Mouse (Mus musculus) cerebellum, adult 11 months (tissue): ENCODE results near the gene Masp2.

Experiments used
- DNase-seq: peaks from one replicate; pipeline ENCODE4 v3.0.0; 2022

Masp2 gene

DNA sequence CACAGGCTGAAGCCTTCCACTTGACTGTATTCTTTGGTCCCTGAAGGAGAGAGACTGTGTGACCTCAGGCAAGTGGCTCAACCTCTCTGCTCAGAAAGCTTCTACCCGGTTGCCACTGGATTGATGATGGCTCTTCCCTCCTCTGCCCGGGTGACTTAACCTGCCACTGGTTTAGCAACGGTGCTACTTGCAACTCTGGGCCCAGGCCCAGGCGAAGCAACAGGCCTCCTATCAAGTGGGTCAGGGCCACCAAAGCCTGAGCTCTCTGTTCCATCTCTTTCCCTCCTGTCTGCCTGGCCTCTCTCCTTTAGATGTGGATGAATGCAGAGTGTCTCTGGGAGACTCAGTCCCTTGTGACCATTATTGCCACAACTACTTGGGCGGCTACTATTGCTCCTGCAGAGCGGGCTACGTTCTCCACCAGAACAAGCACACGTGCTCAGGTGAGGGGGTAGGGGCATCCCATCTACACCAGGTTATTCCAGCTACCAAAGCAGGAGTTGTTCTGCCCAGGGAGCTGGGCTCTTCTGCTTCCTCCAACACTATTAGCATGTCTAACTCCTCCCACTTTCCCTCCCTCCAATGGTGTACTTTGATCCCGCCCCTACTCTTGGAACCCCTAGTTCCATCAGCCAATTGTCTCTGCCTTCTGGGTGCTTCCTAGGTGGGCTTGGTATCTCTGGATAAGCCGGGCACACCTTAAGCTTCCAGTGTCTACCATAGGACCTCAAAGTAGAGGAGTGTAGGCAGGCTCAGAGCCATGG is 1.2 kb downstream of the Masp2 start:
- no peak for DNase-seq

- DNase-seq: no peak
Observed at GRCm38 (mm10) chr4:148604141-148604540, 1.8 kb downstream of the Masp2 start.

DNA sequence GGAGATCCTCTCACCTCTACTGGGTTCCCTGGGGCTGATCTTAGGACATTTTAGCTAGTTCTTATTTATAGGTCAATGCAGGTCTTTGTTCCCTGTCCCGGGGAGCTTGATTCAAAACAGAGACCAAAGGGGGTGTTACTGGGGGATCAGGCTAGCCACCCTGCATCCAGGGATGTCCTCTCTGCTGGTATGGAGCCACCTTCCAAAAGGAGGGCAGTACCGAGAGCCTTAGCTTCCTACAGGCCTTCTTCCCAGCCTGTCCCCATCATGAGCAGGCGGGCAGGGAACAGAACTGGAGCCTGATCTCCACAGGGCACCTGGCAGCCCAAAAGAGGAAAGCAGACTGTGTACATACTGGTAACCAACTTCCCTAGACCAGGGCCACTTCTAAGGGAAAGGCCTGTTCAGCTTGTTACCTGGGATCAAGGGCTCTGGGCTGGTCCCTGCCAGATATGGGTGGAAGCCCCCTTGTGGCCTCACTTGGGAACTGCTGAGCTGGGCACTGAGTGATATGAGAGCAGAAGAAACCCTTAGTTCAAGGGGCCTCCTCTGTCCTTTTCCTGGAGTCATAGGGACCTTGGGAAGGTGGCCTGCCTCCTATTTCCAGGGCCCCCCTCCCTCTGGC is 2.3 kb downstream of the Masp2 start:
- peak; percentile 47 for DNase-seq

GRCm38 (mm10) chr4:148607758-148608157 is 5.4 kb downstream of the Masp2 start:
- DNase-seq: peak; percentile 57

- DNase-seq: no peak
Observed at GRCm38 (mm10) chr4:148609805-148610204, 7.5 kb downstream of the Masp2 start.

- no peak for DNase-seq
Observed at GRCm38 (mm10) chr4:148610631-148611364, 8.4 kb downstream of the Masp2 start.

DNA sequence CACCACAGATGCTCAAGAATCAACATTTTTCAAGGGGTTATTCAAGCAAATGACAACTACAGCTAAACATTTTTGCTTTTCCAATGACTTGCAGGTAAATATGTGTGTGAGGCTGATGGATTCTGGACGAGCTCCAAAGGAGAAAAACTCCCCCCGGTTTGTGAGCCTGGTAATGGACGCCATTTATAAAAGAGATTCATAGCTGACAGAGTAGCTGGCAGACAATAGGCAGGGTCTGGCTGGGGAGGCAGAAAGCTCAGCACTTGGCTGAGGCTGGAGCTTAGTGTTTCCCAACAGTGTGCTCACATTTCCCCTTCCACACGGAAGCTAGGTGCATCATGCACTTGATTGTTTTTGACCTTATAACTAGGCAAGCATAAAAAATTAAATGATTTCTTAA is 10.2 kb downstream of the Masp2 start:
- no peak for DNase-seq

- no peak for DNase-seq
Observed at GRCm38 (mm10) chr4:148613738-148614137, 11.4 kb downstream of the Masp2 start.

DNA sequence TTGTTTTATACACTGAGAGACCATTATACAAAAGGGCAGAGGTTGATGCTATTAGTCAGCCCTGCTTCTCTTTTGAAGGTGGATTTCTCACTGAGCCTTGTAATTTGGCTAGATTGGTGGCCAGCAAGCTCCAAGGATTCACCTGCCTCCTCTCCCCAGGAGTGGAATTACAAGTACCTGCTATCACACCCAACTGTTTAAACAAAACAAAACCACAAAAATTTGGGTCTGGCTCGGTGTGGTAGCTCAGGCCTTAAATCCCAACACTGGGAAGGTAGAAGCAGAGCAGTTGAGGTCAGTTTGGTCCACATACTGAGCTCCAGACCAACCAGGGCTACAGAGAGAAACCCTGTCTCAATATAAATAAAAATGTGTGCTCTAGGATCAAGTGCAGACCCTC is 17.5 kb downstream of the Masp2 start:
- DNase-seq: no peak

DNA sequence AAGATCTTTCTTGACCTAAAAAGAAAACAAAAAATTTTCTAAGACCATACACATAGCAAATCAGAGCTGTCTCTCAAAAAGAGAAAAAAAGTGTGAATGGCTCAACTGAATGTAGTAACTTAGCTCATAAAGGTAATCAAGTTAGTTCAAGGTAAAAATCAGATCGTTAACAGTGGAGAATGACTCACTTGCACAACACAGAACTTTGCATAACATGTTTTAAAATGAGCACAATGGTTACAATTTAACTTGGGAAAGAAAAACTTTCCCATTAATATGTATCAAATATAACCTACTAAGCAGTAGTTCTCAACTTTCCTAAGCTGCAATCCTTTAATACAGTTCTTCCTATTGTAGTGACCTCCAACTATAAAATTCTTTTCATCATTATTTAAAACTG is 18.4 kb downstream of the Masp2 start:
- no peak for DNase-seq

- no peak for DNase-seq
Observed at GRCm38 (mm10) chr4:148622485-148622884, 20.1 kb downstream of the Masp2 start.

GRCm38 (mm10) chr4:148623609-148624008 is 21.3 kb downstream of the Masp2 start:
- DNase-seq: no peak

DNA sequence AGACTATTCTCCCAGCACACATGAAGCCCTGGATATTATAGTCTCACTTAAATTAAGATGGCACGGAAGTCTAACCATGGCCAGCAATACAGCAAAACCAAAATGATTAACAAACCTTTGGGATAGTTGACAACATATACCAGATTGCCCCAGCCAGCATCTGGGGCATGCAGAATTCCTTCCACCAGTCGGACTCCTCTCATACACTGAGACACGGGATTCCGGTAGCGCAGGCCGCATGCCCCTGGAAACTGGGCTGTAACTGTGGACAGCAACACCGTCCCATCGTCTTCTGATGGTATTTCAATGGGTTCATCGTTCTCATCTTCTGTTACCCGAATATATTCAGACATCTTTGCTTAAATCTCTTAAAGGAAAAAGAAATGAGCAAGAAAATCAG is 22.7 kb downstream of the Masp2 start:
- DNase-seq: no peak

- peak; percentile 21 for DNase-seq
Observed at GRCm38 (mm10) chr4:148625756-148626622, 23.6 kb downstream of the Masp2 start.

- DNase-seq: peak; percentile 95
Observed at GRCm38 (mm10) chr4:148626623-148627185, 24.4 kb downstream of the Masp2 start, which contains the start of gene Tardbp. TSS of gene Tardbp (minus strand) at chr4:148627019.

DNA sequence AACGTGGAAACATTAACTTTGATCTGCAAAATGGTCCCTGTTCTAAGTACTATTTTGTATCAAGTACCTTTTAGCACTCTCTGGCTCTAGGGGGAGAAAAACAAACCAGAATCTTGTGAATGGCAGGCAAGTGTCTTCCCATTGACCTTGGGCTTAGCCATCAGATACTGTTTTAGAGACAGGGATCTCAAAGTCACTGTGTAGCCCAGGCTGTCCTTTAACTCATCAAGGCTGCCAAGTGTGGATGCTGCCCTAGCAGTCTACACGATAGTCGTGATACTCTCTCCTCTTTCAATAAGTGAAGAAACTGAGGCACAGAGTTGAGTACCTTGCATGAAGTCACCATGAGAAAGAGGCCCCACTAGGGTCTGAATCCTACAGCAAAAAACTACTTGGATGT is 24.9 kb downstream of the Masp2 start:
- no peak for DNase-seq

GRCm38 (mm10) chr4:148632013-148632692 is 29.8 kb downstream of the Masp2 start:
- no peak for DNase-seq

- no peak for DNase-seq
Observed at GRCm38 (mm10) chr4:148633395-148634061, 31.2 kb downstream of the Masp2 start.

GRCm38 (mm10) chr4:148635309-148635708 is 33.0 kb downstream of the Masp2 start:
- no peak for DNase-seq

GRCm38 (mm10) chr4:148638302-148638701 is 35.9 kb downstream of the Masp2 start:
- DNase-seq: no peak

- no peak for DNase-seq
Observed at GRCm38 (mm10) chr4:148639455-148639854, 37.1 kb downstream of the Masp2 start.
